Mouse (Mus musculus): ENCODE data around the gene Git1.

Git1 gene

DNA sequence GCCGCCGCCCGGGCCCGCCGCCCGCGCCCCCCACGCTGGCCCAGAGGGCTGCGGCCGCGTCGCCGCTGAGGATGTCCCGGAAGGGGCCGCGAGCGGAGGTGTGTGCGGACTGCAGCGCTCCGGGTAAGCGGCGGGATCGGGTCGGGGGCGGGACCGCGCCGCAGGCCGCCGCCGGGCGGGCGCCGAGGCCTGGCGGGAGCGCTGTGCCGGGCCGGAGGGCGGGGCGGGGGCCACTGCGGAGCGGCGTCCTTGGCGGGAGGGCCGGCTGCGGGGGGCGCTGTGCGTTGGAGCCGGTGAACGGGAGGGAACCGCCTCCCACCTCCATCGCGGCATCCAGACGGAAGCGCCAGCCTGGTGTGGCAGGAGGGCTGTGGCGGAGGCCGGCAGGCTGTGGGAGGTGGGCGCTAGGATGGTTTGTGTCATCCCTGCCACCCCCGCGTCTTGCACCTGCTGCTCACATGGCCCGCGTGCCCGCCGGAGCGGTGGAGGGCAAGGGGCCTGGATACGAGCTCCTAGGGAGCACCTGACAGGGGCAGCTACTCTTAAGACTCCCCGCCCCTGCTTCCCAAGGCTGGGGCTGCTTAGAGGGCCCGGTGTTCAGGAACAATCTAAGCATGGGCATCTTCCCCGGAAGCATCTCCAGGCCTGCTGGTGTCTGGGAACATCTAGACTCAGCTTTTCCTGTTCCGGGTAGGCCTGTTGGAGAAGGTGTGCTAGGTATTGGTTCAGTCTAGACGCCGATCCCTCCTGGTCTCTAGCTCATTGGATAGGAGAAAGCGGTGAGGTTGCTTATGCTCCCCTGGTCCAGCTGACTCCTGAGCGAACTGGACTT, at the start of gene Git1:
Git1 (plus strand) TSS at position 51 of the 832 bp plus-strand sequence.
- no peak for DNase-seq (ENCODE audit: low spot score in 2 of 2)

GRCm38 (mm10) chr11:77444939-77445338, 48.4 kb upstream of the Git1 start:
- DNase-seq (ENCODE audit: low spot score in 2 of 2), result no peak

GRCm38 (mm10) chr11:77446628-77447041, 46.7 kb upstream of the Git1 start:
- DNase-seq (ENCODE audit: low spot score in 2 of 2), result no peak

GRCm38 (mm10) chr11:77449224-77449623, 44.1 kb upstream of the Git1 start:
- DNase-seq (ENCODE audit: low spot score in 2 of 2), result no peak

DNA sequence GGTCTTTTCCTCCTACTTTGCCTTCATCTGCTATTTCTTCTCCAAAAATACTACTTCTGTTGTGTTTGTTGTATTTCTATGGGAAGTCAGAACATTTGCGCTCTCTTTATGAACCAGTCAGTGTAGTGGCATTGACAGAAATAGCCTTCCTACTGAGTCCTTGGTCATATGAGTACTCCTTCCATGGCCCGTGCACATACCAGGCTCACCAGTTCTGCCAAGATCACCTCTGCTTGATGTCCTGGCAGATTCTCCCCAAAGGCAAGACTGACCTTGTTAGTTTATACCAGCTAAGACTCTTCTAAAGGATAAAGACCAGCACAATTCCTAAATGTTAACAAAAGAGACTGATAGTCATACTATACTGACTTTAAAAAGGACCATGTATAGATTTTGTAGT, 41.7 kb upstream of the Git1 start:
- no peak for DNase-seq (ENCODE audit: low spot score in 2 of 2)

GRCm38 (mm10) chr11:77453388-77453787, 40.0 kb upstream of the Git1 start:
- no peak for DNase-seq (ENCODE audit: low spot score in 2 of 2)

GRCm38 (mm10) chr11:77455770-77456510, 37.4 kb upstream of the Git1 start:
- DNase-seq (ENCODE audit: low spot score in 2 of 2), result no peak

DNA sequence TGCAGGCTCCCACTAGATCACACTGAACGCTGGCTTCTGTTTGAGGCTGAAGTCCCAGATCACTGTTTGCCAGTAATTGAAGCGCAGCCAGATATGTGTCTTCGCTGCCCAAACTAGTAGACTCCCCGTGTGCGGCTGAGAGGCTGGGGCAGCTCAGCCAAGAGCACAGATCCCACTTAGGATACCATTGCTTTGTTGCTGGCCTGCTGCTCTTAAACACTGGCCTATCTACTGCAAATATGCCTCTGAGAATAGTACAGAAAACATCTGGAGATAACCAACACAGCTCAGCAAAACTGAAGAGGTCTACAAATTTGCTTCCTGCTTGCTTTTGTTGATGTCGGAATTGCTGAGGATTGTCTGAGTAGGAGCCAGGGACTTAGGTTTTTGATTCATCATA, 36.5 kb upstream of the Git1 start:
- DNase-seq (ENCODE audit: low spot score in 2 of 2), result peak in 1 of 2 experiments; percentile 40

- no peak for DNase-seq (ENCODE audit: low spot score in 2 of 2)
Measured at GRCm38 (mm10) chr11:77461856-77462255, 31.5 kb upstream of the Git1 start.

- no peak for DNase-seq (ENCODE audit: low spot score in 2 of 2)
Measured at GRCm38 (mm10) chr11:77462283-77463100, 30.9 kb upstream of the Git1 start, which contains the start of gene Coro6. Gene Coro6 (plus strand): TSS chr11:77462411.

DNA sequence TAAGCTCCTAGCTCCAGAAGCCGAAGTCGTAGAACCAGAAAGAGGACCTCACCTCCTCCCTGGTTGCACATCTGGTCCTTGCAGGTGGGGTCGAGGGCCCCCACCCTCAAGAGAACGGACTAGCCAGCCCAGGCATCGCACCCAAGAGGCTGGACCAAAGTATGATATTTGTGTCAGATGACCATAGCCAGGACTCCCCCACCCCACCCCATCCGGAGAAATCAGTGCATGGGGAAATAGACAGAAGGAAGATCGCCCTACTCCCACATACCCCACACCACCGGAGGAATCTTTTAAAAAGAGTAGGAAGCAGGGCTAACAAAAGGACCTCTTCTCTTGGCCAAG, 30.3 kb upstream of the Git1 start:
- DNase-seq (ENCODE audit: low spot score in 2 of 2), result no peak

- DNase-seq (ENCODE audit: low spot score in 2 of 2), result no peak
Measured at GRCm38 (mm10) chr11:77463786-77464185, 29.6 kb upstream of the Git1 start.

- no peak for DNase-seq (ENCODE audit: low spot score in 2 of 2)
Measured at GRCm38 (mm10) chr11:77464684-77465083, 28.7 kb upstream of the Git1 start.

DNA sequence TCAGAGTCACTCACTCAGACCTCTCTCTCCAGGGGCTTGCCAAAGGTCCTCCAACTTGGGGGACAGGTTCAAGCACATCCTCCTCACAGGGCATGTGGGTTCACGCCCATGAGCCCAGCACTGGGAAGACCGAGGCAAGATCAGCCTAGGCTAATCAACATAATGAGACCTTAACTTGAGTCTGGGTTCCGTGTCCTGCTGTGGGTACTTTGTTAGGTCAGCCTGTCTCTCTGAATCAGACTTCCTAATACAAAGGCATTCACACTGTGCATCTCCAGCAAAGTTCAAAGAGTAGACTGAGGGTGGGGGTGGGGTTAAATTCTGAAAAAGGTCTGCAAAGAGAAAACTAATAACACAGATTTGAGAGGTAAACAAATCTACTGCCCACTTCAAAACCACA, 28.3 kb upstream of the Git1 start:
- no peak for DNase-seq (ENCODE audit: low spot score in 2 of 2)

- no peak for DNase-seq (ENCODE audit: low spot score in 2 of 2)
Measured at GRCm38 (mm10) chr11:77466544-77466943, 26.8 kb upstream of the Git1 start.

DNA sequence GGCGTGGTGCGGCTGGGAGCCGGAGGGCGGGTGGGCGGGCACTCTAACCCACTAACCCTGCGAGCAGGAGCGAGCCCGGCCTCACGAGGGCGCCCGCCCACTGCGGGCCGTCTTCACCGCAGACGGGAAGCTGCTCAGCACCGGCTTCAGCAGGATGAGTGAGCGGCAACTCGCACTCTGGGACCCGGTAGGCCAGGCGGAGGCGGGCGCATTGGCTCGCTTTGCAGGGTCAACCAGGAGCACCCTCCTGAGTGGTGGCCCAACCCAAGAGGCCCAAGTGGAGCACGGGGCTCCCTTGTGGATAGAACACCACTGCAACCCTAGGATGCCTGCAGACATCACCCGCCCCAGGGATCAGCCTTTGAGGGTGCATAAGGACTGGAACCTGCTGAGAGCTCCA, 26.2 kb upstream of the Git1 start:
- DNase-seq (ENCODE audit: low spot score in 2 of 2), result peak in 1 of 2 experiments; percentile 59

DNA sequence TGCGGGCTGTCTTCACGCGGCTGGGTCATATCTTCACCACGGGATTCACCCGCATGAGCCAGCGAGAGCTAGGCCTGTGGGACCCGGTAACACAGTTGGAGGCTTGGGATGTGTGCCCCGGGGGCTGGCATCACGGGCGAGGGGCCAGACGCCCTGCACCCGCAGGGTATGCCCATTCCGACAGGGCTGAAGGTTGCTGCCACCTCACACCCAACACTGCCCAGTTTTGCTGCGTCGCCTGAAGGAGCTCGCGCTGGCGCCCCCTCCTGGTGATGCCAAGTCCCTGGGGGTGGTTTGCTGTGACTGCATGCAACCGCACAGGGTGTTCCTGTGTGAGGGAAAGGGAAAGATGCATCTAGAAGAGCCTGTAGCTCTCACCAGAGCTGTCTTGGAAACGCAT, 25.6 kb upstream of the Git1 start:
- peak; percentile 66 to 68 for DNase-seq (ENCODE audit: low spot score in 2 of 2)

- DNase-seq (ENCODE audit: low spot score in 2 of 2), result no peak
Measured at GRCm38 (mm10) chr11:77468397-77468796, 25.0 kb upstream of the Git1 start.

DNA sequence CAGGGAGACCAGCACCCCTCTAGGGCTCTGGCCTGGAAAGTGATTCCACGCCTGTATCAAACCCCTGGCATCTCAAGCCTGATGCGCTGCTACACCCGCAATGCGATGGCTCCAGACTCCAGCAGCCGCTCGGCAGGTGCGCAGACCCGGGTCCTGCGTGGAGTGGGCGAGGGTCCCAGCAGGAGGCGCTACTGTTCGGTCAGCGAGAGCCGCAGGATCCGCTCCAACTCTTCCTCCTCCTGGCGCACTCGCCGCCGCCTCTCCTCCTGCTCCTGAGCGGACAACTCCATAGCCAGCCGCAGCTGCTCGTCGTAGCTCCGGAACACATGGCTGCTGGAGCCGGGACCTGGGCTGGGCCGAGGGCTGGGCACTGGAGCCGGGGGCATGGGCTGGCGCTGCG, 22.0 kb upstream of the Git1 start:
- DNase-seq (ENCODE audit: low spot score in 2 of 2), result peak in 1 of 2 experiments; percentile 15

- no peak for DNase-seq (ENCODE audit: low spot score in 2 of 2)
Measured at GRCm38 (mm10) chr11:77472775-77473174, 20.6 kb upstream of the Git1 start.

DNA sequence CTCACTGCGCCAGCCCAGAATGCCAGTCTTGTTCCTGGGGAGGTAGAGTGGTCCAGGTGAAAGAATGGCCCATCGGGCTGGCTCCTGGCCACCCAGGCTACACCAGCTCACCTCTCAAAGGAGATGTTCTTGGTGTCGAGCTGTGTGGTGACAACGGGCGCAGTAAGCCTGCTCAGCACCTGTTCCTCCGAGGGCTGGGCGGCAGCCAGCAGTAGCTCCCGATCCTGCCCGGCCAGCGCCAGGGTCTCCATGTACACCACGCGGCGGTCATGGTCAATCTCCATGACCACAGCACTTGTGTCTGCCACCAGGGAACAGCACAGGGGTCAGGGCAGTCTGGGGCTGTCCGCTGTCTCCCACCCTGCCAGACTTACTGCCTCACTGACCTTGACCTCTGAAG, 17.1 kb upstream of the Git1 start:
- DNase-seq (ENCODE audit: low spot score in 2 of 2), result no peak

DNA sequence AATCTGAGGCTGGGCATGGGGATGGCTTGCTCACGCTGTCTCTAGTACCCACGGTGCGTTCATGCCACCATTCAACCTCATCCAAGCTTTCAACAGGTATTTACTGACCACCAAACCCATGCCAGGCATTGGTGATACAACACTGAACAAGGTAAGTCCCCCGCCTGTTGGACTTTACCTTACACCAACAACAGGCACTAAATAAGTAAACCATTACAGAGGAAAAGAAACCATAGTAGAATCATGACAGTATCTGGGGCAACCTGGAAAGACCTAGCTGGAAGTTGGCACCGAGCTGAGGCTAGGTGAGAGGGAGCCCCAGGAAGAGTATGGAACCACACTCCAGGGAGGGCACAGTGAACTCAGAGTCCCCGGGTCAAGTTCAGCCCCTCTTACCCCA, 16.5 kb upstream of the Git1 start:
- no peak for DNase-seq (ENCODE audit: low spot score in 2 of 2)
